Mouse (Mus musculus): Measurements from ENCODE around the gene Gadd45b.

- TF ChIP-seq CTCF (IDR thresholded peaks at IDR 0.05; ENCODE audit: low read depth), result no peak
- no peak for TF ChIP-seq EP300 (IDR thresholded peaks at IDR 0.05; ENCODE audit: low read depth)
These were observed 18.5 kb upstream of the Gadd45b start for GRCm38 (mm10) chr10:80911354-80911753.
